Mouse (Mus musculus) heart, adult 11 months (tissue): ENCODE data around the gene Slc6a20a.
A peak's percentile ranks its signal among the peaks of the same experiment; 100 is the strongest.

Experiments used
- DNase-seq: peaks from one replicate; pipeline ENCODE4 v3.0.0; 2022

Gene Slc6a20a

GRCm38 (mm10) chr9:123678327-123679105 lies at the start of gene Slc6a20a, which contains the start of gene Ccr9:
Gene Slc6a20a (minus strand): TSS chr9:123678885.
Gene Ccr9 (plus strand): TSS chr9:123678439.
- DNase-seq, result peak; percentile 68

- peak; percentile 23 for DNase-seq
Observed at GRCm38 (mm10) chr9:123722737-123723493, 44.2 kb upstream of the Slc6a20a start.

GRCm38 (mm10) chr9:123717186-123718008 lies 38.7 kb upstream of the Slc6a20a start, which contains the start of gene Lztfl1:
Gene Lztfl1 (minus strand): TSS chr9:123717697.
- DNase-seq, result peak; percentile 100

- DNase-seq, result peak; percentile 30
Observed at GRCm38 (mm10) chr9:123716301-123716700, 37.6 kb upstream of the Slc6a20a start.

GRCm38 (mm10) chr9:123713111-123713510 lies 34.4 kb upstream of the Slc6a20a start:
- no peak for DNase-seq

GRCm38 (mm10) chr9:123709226-123709625 lies 30.5 kb upstream of the Slc6a20a start:
- no peak for DNase-seq

GRCm38 (mm10) chr9:123701822-123702221 lies 23.1 kb upstream of the Slc6a20a start:
- no peak for DNase-seq

GRCm38 (mm10) chr9:123695634-123696302 lies 17.1 kb upstream of the Slc6a20a start:
- DNase-seq, result peak; percentile 48

- peak; percentile 61 for DNase-seq
Observed at GRCm38 (mm10) chr9:123688227-123688626, 9.5 kb upstream of the Slc6a20a start.

- DNase-seq, result peak; percentile 59
Observed at GRCm38 (mm10) chr9:123686206-123686605, 7.5 kb upstream of the Slc6a20a start.

GRCm38 (mm10) chr9:123683704-123684103 lies 5.0 kb upstream of the Slc6a20a start:
- DNase-seq, result peak; percentile 42

GRCm38 (mm10) chr9:123679198-123679597 lies 513 bp upstream of the Slc6a20a start:
- peak; percentile 9 for DNase-seq

- no peak for DNase-seq
Observed at GRCm38 (mm10) chr9:123665645-123666044, 13.0 kb downstream of the Slc6a20a start.

GRCm38 (mm10) chr9:123659986-123660676 lies 18.6 kb downstream of the Slc6a20a start:
- peak; percentile 61 for DNase-seq

GRCm38 (mm10) chr9:123658981-123659380 lies 19.7 kb downstream of the Slc6a20a start:
- no peak for DNase-seq

- no peak for DNase-seq
Observed at GRCm38 (mm10) chr9:123657457-123657856, 21.2 kb downstream of the Slc6a20a start.

- no peak for DNase-seq
Observed at GRCm38 (mm10) chr9:123651369-123651768, 27.3 kb downstream of the Slc6a20a start.

GRCm38 (mm10) chr9:123649785-123650511 lies 28.7 kb downstream of the Slc6a20a start:
- DNase-seq, result no peak

GRCm38 (mm10) chr9:123640106-123640505 lies 38.6 kb downstream of the Slc6a20a start:
- DNase-seq, result peak; percentile 44

- DNase-seq, result peak; percentile 82
Observed at GRCm38 (mm10) chr9:123638668-123639089, 40.0 kb downstream of the Slc6a20a start.

- no peak for DNase-seq
Observed at GRCm38 (mm10) chr9:123638231-123638630, 40.5 kb downstream of the Slc6a20a start.
